Mouse (Mus musculus) central nervous system, embryonic 18 days (tissue): Measurements from ENCODE around the gene C8g. TPM values are rescaled to one million over a fixed set of nuclear protein-coding genes. Genes with fewer than 3 reads are reported as not detected.

Experiments used
- polyA plus RNA-seq: library from polyadenylated mRNA; depleted of rRNA; stranded (reverse); fragments of >200 nt; gene quantifications from 2 replicates; pipeline ENCODE4 v1.2.3, GENCODE M21; 2012; rRNA removed

Gene C8g
- polyA plus RNA-seq: 2.5 and 4.0 TPM in 2 replicates

DNA sequence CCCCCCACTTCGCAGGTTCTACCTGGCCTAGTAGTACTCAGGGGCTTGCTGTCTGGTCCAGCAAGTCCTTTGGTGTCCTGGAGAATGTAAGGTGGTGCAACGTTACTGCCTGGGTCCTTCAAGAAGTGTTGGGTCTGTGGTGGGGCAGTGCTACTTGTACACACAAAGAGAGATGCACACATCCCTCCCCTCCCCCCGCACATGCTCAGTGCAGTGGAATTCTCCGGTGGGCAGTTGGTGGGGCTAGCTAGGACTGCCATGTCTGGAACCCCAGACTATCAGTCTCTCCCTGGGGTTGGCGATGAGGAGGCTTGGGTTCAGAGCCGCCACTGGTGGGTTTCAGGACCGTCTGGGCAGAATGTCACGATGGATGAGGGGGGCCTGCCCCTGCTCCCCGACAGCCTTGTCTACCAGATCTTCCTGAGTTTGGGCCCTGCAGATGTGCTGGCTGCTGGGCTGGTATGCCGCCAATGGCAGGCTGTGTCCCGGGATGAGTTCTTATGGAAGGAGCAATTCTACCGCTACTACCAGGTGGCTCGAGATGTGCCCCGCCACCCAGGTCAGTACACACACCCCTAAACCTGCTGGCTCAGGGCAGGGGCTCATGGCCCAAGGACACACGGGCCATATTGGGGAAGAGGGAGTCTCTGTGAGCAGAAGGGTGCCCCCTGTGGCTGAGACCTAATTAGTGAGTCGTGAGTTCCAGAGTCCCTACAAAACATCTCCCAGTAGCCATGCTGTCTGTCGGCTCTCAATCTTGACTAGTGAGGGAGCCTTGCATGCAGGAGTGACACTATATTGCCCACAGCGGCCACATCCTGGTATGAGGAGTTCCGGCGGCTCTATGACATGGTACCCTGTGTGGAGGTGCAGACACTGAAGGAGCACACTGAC is at the start of gene C8g:
TSS of gene C8g (minus strand) at position 127 of the 894 bp plus-strand sequence.

DNA sequence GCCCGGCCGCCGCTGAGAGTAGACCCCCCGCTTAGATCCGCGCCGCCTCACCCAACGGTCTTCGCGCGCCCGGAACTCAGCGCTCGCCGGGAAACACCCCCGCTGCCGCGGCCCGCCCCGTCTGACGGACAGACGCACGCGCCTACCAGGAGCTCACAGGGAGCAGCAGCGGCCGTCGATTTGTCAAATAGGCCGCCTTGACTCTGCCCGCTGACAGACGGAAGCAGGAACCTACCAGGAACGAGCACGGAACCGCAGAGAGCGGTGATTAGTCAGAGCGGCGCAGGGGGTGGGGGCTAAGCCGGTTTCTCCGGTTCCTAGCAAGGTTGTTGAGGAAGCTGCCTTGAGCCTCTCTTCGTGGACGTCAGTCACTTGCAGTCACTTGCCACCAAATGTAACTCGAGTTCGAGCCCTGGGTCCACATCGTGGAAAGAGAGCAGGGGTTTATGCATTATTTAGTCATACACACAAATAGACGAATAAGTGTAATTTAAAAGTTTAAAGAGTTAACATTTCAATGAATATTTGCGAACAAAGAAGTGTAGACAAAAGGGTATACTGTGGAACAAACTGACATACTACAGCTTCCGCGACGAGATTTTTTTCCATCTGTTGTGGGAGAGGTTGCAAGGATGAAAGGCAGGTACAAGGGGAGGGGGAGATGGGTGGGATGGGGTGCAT is 45.4 kb upstream of the C8g start, which contains the start of gene Traf2:
TSS of gene Traf2 (minus strand) at position 130 of the 681 bp plus-strand sequence.

DNA sequence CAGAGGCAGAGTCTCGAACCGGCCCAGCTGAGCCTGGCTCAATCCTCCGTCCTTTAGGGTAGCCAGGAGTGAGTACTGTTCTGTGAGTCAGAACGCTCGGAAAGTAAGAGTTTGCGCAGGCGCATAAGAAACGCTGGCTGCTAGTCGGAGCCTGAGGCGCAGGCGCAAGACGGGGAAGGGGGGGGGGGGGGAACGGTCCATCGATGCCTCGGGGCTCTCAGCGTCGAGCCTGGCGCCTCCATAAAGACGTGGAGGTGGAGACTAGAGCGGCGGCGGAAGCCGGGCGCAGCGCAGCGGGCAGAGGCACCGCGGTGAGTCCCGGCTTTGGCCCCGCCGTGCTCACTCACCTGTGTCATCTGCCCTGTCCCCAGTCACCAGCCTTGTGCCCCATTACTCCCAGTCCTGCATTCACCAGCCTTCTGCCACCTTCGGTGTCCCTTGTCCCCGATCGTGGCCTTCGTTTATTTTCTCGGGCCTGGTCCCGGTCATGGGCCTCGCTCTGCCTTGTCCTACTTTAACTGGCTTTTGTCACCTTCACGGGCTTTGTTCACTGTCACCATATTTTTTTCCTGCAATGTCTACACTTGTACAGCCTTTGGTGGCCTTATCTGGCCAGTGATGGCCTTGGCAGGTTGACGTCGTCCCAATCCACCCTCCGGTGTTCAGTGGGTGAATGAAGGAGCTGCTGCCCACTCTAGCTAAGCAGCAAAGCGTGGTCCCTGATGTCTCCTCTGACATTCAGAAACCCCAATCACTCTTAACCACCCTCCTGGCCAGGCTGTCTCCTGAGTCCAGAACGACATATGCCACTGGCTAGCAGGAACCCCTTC is 728 bp downstream of the C8g start, which contains the start of gene Fbxw5:
TSS of gene Fbxw5 (plus strand) at position 175 of the 830 bp plus-strand sequence.

DNA sequence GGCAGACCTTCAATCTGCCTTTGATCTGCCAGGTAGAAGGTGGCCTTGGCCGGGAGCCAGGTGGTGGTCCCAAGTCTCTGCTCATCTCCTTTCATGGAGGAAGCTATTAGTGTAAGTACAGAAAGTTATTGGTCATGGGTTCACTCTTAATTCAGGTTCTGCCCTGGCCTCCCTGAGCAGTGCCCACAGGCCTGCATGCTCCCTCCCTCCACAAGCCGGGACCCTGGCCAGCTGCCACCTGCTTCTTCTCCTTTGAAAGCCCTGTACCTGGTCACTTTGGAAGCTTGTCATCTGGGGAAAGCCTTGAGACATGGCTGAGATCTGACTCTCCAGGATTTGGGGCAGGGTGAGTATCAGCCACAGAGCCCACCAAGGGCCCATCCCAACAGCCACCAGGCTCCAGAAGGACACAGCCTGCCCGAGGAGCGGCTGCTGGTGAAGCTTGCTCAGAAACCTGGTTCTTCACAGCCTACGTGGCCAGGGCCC is 8.0 kb downstream of the C8g start, which contains the start of gene Lcn12:
TSS of gene Lcn12 (minus strand) at position 436 of the 486 bp plus-strand sequence.

DNA sequence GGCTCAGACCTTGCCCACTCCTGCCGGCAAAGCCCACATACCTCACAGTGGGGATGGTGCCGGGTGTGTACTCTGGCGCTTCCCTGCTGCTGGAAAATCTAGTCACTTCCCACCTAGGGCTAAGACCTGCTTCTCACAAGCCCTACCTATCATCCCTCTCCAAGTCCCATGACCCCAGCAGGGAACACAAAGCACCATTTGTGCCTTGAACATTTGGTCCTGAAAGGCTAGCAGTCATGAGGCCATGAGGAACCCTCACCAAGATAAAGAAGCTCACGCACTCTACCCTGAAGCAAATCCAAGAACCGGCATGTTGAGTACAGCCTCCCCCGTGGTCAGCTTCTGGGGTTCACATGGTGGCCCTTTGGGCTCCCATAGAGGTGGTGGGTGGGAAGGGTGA is 31.6 kb downstream of the C8g start, which contains the start of gene Ptgds:
TSS of gene Ptgds (minus strand) at position 78 of the 400 bp plus-strand sequence.

DNA sequence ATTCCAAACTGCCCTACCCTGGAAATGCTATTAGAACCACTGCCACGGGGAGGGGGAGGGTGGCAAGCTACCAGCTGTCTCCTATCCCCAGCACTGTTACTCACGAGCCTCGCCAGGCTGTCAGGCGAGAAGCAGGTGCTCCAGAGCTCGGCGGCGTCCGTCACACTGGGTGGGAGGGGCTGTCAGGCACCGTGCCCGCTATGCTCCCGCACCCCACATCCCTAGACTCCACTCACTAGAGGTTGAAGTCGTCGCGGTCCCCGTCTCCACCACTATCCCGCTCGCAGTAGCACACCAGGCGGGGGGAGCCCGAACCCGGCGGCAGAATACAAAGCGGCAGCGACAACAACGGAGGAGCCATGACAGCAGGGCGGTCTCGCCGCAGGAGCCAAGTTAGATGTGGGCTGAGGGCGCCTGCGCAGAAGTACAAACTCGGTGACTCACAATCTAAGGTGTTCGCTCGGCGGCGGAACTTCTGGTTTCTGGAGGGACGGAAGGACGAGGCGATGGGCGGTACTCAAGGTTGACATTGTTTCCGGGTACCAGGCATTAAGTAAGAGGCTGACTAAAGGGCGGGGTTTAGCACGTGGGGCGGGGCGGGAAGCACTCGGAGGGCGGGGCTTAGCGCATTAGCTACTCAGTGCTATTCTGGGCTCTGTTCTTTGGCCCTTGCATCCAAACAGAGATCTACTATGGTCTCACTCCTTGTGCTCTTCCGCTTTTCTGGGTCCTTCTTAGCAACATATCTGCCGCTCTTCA is 40.8 kb downstream of the C8g start, which contains the start of gene Paxx:
TSS of gene Paxx (minus strand) at position 544 of the 759 bp plus-strand sequence.

DNA sequence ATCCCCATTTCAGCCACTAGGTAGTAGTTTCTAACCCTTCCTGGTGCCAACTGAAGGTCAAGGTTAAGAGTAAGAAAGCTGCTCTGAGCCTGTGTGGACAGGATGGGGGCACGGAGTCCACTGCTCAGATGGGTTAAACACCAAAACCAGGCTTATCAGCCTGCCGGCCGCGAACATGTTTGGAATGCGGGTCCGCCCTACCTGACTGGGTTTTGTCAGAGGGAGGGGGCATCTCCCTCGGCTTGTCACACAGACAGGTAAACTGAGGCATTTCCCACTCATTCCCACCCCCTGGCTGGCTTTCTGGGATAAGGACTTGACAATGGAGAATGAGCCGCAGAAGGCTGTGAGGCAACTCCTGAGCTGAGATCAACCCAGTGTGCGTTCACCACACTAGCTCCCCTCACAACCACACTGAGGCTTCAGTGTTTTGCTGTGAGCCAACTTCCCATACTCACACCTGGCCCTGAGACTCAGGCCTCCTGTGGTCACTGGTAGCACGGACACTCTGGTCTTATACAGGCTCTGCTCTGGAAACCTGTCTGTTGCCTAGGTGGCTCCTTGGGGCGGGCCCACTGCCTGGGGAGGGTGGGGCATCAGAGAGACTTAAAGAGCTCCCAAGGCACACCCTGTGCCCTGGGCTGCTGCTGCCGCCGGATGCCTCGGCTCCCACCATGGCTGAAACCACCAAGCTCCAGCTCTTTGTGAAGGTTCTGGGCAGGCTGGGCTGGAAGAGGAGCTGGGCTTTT is 45.1 kb downstream of the C8g start, which contains the start of gene Clic3:
TSS of gene Clic3 (plus strand) at position 634 of the 749 bp plus-strand sequence.

Other genes with a start within 250 kb of the C8g start
- 22.0 and 25.2 TPM in 2 replicates for gene Tmem203, start 246.3 kb downstream of the C8g start, polyA plus RNA-seq
- gene Tprn, start 239.1 kb downstream of the C8g start, polyA plus RNA-seq: 6.2 and 6.9 TPM in 2 replicates
- 123 TPM in 2 replicates for gene Ssna1, start 229.3 kb downstream of the C8g start, polyA plus RNA-seq
- 107 and 110 TPM in 2 replicates for gene Anapc2, start 229.2 kb downstream of the C8g start, polyA plus RNA-seq
- gene Tmem210, start 213.6 kb downstream of the C8g start, polyA plus RNA-seq: not detected in 2 replicates
- 0.05 TPM in 1 of 2 replicates, not detected in the other for gene Lrrc26, start 211.8 kb downstream of the C8g start, polyA plus RNA-seq
- gene Grin1, start 182.5 kb downstream of the C8g start, polyA plus RNA-seq: 60.3 and 61.9 TPM in 2 replicates
- gene Man1b1, start 169.4 kb downstream of the C8g start, polyA plus RNA-seq: 24.1 and 24.3 TPM in 2 replicates
- 40.8 and 43.8 TPM in 2 replicates for gene Dpp7, start 145.4 kb downstream of the C8g start, polyA plus RNA-seq
- 3.7 and 4.6 TPM in 2 replicates for gene Uap1l1, start 136.0 kb downstream of the C8g start, polyA plus RNA-seq
- gene Sapcd2, start 129.4 kb downstream of the C8g start, polyA plus RNA-seq: 16.3 and 17.1 TPM in 2 replicates
- 9.8 and 11.4 TPM in 2 replicates for gene Entpd2, start 105.8 kb downstream of the C8g start, polyA plus RNA-seq
- gene Npdc1, start 102.4 kb downstream of the C8g start, polyA plus RNA-seq: 549 and 616 TPM in 2 replicates
- 0.20 and 0.26 TPM in 2 replicates for gene Fut7, start 78.5 kb downstream of the C8g start, polyA plus RNA-seq
- gene Abca2, start 73.0 kb downstream of the C8g start, polyA plus RNA-seq: 42.3 and 48.1 TPM in 2 replicates
- 0.82 and 3.4 TPM in 2 replicates for gene Clic3, start 44.9 kb downstream of the C8g start, polyA plus RNA-seq
- gene Paxx, start 40.6 kb downstream of the C8g start, polyA plus RNA-seq: 155 and 156 TPM in 2 replicates
- 539 and 800 TPM in 2 replicates for gene Ptgds, start 31.7 kb downstream of the C8g start, polyA plus RNA-seq
- not detected in 2 replicates for gene Lcn12, start 7.8 kb downstream of the C8g start, polyA plus RNA-seq
- 30.0 and 36.6 TPM in 2 replicates for gene Fbxw5, start 969 bp downstream of the C8g start, polyA plus RNA-seq
- gene Traf2, start 45.2 kb upstream of the C8g start, polyA plus RNA-seq: 9.5 and 10.1 TPM in 2 replicates
- 200 and 205 TPM in 2 replicates for gene Edf1, start 56.1 kb upstream of the C8g start, polyA plus RNA-seq
- 2.7 and 2.8 TPM in 2 replicates for gene Mamdc4, start 73.1 kb upstream of the C8g start, polyA plus RNA-seq
- gene Phpt1, start 73.5 kb upstream of the C8g start, polyA plus RNA-seq: 149 and 150 TPM in 2 replicates
- 32.4 and 41.2 TPM in 2 replicates for gene Ajm1, start 80.0 kb upstream of the C8g start, polyA plus RNA-seq
- gene Rabl6, start 106.8 kb upstream of the C8g start, polyA plus RNA-seq: 79.9 and 82.9 TPM in 2 replicates
- 0.04 TPM in 1 of 2 replicates, not detected in the other for gene Ccdc183, start 116.0 kb upstream of the C8g start, polyA plus RNA-seq
- gene Tmem141, start 120.3 kb upstream of the C8g start, polyA plus RNA-seq: 47.6 and 54.3 TPM in 2 replicates
- 1.3 and 2.2 TPM in 2 replicates for gene Fcna, start 126.3 kb upstream of the C8g start, polyA plus RNA-seq
- gene Lcn8, start 151.4 kb upstream of the C8g start, polyA plus RNA-seq: not detected in 2 replicates
- not detected in 2 replicates for gene Lcn5, start 156.2 kb upstream of the C8g start, polyA plus RNA-seq
- gene Lcn6, start 175.1 kb upstream of the C8g start, polyA plus RNA-seq: not detected in 2 replicates
- not detected in 2 replicates for gene Lcn10, start 181.0 kb upstream of the C8g start, polyA plus RNA-seq
- gene Obp2a, start 198.3 kb upstream of the C8g start, polyA plus RNA-seq: not detected in 2 replicates
- gene Bmyc, start 205.0 kb upstream of the C8g start, polyA plus RNA-seq: 64.8 and 76.6 TPM in 2 replicates
- gene Obp2b, start 235.3 kb upstream of the C8g start, polyA plus RNA-seq: not detected in 2 replicates